Mouse (Mus musculus): ENCODE results near the gene Tuba8.

Tuba8 gene

DNA sequence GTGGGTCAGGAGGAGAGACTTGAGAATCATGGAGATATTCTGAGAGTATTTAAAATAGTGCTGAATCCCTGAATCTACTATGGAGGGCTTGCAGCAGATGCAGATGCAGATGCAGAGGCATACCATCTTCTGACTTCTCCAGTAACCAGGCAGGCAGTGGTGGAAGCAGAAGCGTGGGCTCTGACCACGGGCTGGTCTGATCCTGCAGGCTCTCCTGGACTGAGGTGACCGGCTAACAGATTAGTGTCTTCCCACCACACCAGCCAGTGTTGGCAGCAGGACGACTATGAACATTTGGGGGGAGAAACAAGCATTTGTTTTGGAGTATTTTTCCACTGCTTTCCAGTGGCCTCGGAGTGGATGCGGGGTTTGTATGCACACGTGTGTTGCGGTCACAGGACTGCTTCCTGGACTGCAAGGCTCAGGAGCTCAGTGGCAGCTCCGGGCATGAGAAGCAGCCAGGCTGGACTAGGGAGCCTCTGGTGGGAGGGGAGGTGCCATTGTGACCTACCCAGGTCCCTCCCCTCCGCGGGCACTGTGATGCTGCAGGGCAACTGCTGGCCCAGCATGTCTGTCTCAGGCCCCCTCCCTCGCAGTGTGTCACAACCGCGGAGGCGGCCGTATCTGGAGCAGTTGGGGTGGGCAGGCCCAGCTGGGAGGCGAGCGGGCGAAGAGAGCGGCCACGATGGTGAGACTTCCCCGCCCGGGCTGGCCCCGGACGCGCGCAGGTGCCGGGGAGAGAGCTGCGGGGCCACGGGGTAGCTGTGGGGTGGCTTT lies at the start of gene Tuba8:
Tuba8 (plus strand) TSS at position 548 of the 777 bp plus-strand sequence.
- ATAC-seq (ENCODE audit: insufficient number of reproducible peaks, low FRiP score, low TSS enrichment): peak; percentile 82

DNA sequence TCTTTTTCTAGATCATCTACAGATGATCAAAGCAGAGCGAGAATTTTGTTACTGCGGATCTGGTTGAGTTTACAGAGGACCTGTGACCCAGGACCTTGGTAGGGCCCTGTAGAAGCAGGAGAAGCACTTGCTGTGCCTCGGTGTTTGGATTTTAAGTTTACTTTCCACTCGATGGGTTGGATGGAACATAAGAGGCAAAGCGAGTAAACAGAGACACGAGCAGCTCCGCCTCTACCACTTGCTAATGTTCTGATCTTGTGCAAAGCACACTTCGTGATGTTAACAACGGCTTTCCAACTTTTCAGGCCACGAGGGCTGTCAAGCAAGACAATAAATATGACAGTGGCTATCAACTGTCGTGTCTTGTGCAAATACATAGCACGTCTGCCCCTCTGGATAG lies 47.9 kb upstream of the Tuba8 start:
- no peak for ATAC-seq (ENCODE audit: insufficient number of reproducible peaks, low FRiP score, low TSS enrichment)

DNA sequence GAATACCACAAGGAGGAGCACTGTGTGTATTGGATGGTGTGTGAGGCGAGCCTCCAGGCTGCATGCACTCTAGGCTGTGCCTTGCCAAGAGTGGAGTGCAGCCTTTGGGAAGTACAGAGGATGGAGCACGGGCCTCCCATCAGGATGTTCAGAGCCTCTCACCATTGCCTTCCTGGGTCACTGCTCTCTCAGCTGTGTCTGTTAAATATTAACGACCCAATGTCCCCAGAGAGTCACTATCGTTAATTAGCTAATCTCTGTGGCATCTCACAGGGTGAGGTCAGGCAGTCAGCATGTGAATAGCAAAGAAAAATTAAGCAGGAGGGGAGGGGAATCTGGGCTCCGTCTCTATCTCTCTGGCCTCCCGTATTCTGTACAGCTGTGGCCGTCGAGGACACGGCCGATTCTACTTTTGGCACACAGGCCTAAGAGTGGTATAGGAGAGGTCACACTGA lies 44.4 kb upstream of the Tuba8 start:
- ATAC-seq (ENCODE audit: insufficient number of reproducible peaks, low FRiP score, low TSS enrichment): no peak

DNA sequence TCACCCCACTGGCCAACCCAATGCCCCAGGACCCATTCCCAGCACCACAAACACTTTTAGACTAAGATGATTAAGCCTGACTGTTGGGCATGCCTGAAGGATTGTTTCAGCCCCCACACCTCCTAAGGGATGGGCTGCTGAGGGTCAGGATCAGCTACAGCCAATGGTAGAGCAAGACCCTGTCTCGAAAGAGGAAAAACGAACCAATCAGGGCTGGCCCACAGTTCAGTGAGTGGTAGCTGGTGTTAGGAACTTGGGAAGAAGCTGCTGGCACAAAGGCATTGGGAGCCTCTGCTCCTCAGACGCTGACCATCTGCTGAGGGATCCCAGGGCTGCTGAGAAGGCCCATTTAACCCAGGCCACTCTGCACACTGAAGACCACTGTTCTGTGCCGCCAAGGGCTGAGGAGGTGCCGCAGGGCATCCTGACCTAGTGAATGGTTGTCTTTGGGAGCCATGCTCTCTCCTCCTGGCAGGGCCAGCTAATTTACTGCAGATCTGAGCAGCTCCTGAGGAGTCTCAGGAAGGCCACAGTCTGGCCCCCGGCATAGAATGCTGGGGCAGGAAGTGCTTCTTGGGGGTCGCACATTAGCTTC lies 43.0 kb upstream of the Tuba8 start:
- ATAC-seq (ENCODE audit: insufficient number of reproducible peaks, low FRiP score, low TSS enrichment): no peak

DNA sequence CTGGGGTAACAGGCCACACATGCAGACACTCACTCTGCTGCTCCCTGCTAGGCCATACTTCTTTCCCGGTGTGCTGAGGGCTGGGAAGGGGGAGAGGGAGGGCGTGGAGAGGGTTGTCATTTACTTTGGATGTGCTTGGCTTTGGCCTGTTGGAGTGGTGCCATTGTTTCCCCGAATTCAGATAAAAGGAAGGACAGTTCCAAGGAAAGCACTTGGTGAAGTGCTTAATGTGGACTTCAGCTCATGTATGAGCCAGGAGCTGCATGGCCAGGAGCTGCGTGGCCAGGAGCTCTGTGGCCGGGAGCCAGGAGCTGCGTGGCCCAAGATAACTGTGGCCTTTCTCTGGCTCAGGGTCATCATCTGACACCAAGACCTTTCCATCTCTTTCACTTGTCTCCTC lies 39.4 kb upstream of the Tuba8 start:
- ATAC-seq (ENCODE audit: insufficient number of reproducible peaks, low FRiP score, low TSS enrichment): no peak

DNA sequence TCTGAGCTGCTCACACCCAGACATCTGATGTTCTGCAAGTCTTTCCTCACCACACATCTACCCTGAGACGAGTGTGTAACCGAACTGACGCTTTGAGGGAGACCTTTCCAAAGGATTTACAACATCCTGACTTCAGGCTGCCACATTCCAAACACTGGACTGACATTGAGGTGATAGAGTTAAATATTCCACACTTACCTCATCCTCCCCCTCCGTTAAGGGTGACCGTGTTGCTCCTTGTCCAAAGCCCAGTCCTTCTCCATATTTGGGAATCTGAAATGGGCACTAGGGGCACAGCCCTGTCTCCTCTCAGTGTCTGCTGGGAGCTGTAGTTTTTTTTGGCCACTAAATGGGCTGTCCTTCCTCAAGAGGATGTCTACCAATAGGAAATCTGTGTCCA lies 37.0 kb upstream of the Tuba8 start:
- ATAC-seq (ENCODE audit: insufficient number of reproducible peaks, low FRiP score, low TSS enrichment): no peak

DNA sequence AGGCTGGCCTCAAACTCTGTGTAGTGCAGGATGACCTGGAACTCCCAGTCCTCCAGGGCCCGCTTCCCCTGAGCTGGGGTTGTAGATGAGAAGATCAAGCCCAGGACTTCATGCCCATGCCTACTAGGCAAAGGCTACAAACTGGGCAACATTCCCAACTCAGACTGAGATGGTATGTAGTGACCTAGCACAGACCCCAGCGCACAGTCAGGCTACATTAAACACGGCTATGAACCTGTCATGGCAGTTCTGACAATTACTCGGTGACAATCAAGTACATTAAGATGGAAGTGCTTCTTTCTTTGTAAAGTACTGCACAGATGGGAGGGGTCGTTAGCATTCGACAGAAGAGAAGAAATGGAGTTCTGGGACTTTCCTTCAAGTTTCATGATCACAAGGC lies 35.7 kb upstream of the Tuba8 start:
- no peak for ATAC-seq (ENCODE audit: insufficient number of reproducible peaks, low FRiP score, low TSS enrichment)

DNA sequence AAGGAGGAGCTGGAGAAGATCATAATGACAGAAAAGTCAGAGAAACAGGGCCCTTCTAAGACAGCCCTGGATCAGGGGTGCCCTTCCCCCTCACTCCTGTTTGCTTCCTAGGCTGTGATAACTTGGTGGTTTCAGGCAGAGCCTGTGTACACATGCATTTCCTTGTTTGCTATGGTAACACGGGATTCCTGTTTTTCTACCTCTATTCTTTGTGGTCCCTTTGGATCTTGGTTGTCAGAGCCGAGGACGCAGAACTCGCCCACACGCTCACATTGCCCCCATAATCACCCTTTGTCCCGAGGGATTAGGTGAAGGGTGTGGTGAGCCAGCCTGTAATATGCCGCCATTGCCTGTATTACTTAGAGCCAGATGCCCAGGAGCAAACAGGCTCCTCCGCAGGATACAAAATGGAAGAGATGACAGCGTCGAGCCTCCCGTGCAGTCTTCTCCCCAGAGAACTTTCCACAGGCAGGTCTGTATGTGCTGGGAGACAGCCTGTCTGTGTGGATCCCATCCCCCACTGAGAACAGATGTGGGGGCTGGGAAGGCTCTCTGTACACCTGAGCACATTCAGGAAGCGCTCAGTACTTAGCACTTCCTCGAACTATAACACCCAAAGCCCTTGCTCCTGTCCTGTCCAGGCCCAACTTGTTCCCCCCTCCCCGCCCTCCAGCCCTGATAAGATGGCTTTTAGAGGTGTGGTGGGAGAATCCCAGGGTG lies 34.3 kb upstream of the Tuba8 start:
- no peak for ATAC-seq (ENCODE audit: insufficient number of reproducible peaks, low FRiP score, low TSS enrichment)

DNA sequence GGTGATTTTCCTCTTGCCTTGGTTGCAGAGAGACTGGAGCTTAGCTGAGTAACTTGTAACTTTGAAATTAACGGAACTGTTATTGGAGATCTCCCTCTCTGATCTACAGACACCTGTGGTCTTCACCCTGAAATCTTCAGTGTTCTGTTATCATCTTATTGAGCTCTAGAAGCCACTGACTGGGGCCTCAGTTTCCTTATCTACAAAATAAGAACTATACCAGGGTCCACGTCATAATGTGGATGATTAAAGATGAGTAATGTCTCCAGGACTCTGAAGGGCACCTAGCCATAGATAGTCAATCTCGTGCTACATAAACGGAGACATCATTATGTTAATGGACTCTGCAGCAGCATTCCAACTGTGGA lies 33.8 kb upstream of the Tuba8 start:
- ATAC-seq (ENCODE audit: insufficient number of reproducible peaks, low FRiP score, low TSS enrichment): no peak

DNA sequence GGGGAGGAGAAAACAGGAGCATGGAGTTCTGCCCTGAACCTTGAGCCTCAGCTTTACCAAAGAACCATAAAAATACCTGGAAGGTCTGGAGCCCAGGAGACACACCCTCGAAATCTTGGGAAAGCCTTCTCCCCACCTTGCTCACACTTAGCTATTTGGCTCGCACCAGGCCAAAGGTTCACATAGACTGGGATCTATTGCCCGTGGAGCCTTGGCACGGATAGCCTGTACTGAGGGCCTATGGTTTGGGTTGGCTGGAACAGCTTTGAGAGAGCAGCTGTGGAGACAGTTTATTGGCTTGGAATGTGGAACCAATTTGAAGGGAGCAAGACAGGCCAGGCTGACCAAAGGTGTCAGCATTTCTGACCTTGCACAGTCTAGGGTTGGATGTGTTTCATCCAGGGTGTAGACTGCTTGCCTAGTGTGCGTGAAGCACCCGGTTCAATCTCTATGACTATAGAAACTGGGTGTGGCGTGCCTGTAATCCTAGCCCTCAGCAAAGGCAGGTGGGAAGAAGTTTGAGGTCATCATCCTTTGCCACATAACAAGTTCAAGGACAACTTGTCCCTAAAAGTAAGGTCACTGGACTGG lies 33.3 kb upstream of the Tuba8 start:
- ATAC-seq (ENCODE audit: insufficient number of reproducible peaks, low FRiP score, low TSS enrichment): no peak

DNA sequence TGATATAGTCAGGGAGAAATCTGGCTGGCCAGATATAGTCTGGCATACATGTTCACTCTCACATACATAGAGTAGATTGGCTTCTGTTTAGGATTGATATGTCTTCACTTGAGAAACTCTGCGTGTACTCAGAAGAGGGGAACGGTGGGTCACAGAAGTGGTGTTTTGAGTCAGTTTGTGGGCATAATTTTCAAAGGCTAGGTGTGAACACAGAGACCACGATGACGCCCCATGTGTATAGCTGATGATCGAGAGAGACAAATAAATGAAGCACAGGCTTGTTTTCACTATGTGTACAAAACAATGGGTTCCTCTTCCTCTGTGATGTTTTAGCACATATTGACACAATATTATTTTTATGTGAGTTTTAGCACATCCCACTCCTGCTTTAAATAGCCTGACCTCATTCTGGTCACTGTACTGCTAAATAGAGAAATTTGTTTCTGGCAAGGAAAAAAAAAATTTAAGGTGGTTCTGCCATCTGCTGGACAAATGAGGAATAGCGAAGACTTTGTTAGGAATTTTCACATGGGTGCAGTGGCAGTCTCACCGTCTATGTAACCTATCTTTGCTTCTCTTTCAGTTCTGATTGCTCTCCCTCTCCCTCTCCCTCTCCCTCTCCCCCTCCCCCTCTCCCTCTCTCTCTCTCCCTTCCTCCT lies 31.7 kb upstream of the Tuba8 start:
- ATAC-seq (ENCODE audit: insufficient number of reproducible peaks, low FRiP score, low TSS enrichment): 0 out of 2 replicates have a peak, but pooled peaks have one; percentile 26

DNA sequence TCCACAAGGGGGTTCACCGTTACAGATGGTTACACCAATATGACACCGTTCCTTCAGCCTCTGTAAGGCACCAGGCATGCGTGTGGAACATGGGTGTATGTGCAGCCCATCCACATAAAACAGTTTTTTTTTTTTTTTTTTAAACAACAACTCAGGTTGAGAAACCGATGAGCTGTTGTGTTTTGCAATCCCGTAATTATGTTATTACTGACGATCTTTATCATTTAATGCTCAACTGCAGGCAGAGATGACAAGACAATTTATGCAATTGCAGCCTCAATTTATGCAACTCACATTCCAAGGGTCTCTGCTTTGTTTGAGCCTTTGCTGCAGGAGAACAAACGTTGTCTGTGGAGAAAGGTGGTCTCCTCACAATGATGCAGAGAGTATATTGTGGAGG lies 30.6 kb upstream of the Tuba8 start:
- no peak for ATAC-seq (ENCODE audit: insufficient number of reproducible peaks, low FRiP score, low TSS enrichment)

DNA sequence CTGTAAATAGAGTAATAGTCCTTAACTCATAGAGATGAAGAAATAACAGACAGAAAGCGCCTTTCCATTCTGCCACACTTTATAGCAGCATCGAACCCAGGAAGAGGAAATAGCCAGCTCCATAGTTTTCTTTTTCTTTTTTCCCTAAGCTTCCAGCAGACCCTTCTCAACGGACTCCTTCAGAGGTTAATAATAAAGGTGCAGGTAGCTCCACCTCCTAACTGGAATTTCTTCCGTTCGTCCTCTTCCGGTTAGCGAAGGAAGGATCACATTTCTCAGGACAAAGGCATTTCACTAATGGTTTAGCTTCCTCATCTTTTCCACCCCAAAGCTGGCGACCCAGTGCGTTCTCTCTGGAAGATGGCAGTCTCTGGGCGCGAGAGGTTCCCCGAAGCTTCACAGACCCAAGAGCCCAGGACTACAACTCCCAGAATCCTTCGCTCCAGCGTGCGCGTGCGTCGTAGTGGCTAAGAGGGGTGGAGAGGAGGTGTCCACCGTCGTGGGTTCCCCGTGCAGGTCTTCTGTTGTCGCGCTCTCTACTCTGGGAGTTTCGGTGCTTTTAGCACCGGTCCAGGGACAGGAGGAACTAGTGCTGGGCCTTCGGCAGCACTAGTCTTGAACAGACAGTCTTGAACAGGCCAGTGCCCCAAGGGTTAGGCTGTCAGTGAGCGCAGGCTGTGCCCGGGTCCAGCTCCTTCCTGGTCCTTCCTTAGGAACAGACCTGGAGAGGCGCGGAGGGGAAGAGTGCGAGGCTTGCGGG lies 26.9 kb upstream of the Tuba8 start, which contains the start of gene Pex26:
Pex26 (plus strand) TSS at position 254 of the 760 bp plus-strand sequence.
- peak; percentile 92 for ATAC-seq (ENCODE audit: insufficient number of reproducible peaks, low FRiP score, low TSS enrichment)

DNA sequence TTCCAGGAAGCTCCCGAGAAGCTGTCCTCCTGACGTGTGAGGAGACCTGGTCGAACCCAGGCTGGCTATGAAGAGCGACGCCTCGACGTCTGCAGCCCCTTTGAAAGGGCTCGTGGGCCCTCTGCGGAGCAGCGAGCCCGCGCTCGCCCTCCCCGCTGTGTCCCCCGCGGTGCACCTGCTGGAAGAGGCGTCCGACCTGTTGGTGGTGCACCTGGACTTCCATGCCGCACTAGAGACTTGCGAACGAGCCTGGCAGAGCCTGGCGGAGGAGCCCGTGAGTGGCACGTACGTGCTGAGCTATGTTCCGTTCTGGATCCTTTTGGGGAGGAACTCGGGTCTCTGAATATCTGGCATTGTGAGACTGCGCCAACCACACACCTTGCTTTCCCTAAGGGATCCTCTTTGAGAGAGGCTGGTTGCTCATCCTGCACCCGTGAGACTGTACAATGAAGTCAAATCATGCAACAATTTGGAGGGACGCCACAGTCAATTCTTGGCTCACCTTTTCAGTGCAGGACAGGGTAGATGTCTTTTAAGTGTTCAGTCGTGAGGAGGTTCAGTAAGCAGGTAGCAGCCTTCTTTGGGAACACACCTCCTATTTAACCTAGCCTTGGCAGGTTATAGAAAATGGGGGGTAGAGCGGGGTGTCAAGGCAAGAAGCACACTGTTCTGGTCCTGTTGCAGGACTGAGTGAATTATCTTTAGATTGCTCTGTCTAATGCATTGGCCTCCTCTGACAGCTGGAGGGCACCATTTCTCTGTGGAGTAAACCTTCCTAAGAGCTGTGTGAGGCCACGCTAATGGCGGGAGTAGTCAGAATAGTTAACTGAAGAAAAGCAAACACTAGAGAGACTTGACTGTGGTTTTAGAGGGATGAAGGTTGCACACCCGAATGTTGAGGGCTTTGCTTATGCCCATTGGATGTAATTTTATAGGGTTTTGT lies 26.0 kb upstream of the Tuba8 start:
- peak; percentile 49; the same call in 1 of the 2 replicates for ATAC-seq (ENCODE audit: insufficient number of reproducible peaks, low FRiP score, low TSS enrichment)

DNA sequence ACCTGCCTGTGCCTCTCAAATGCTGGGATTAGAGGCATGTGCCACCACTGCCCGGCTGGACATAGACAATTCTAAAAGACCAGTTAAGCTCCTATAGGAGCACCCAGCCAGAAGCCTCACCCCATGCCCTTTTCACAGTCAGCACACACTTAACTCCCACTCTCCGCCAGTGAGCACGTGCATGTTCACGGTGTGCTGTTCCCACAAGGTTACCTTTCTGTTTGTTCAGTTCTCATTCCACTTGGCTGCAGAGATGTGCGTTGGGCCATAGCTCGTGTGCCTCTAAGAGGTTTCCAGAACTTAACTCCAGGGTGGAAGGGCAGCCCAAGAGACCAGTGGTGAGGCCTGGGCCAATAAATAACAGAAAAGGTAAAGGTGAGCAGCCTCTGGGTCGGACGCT lies 25.3 kb upstream of the Tuba8 start:
- no peak for ATAC-seq (ENCODE audit: insufficient number of reproducible peaks, low FRiP score, low TSS enrichment)

DNA sequence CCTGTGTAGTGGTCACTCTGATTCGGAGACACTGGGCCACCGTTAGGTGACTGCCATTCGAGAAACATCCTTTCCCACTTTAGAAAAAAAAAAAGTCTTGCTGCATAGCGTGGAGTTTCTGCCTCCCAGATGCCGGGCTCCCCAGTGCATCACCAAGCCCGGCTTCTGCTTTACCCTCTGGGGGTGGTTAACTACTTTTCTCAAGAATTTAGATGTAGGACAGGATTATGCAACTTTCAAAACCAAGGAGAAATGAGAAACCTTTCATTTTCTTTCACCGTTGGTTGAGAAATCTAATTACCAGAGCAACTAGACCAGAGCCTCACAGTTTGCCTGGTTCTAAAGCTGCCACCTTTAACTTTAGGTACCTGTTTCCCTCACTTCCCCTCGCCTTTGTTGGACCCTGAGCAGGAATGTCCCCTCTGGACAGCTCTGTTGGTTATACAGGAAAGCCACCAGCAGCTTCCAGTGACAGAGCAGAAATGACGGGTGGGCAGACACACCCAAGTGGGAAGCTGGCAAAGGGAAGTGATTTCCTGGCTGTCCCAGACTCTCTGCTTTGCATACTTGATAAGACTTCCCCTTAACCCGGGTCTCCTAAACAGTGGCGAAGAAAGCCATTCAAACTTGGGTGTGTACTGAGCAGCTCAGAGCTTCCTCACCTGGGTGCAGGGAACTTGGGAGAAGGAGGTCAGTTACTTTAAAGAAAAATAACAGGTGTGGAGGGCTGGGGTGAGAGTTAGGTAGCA lies 19.1 kb upstream of the Tuba8 start:
- ATAC-seq (ENCODE audit: insufficient number of reproducible peaks, low FRiP score, low TSS enrichment): no peak

DNA sequence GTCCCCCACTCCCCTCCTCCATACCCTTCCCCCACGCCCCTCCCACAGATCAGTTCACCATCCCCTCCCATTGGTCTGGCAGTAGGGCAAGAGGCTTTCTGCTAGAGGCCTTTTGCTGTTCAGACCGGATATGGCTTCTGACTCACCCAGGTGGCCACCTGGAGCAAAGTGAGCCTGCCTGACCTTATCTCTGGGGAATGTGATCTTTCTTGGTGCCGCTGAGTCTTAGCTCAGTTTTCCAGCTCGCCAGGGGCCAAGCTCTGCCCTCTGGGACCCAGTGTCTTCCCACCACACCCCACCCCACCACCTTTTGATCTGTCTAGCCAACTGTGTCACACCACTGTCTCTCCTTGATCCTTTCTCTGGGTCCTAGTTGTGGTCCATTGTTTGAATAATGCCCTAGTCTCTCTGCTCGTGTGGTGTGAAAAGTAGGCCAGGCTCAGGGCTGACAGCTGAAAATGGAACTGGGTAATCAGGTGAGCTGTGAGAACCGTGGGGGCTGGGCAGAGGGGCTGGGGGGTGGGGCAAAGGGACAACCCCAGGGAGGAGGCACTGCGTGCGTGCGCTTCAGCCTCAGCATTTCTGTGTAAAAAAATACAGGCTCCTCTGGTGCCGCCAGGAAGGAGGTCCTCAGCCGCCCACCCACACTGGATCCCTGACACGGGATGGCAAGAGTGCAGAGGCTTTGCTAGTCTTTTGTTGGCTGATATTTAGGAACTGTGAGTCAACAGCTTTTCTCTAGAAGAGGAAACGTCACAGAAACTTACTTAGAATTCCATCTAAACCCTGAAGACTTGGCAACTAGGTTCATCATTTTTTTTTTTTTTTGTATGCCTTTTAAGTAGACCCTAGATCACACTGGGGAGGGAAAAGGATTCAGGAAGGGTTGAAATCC lies 16.2 kb upstream of the Tuba8 start:
- no peak for ATAC-seq (ENCODE audit: insufficient number of reproducible peaks, low FRiP score, low TSS enrichment)
